Mouse (Mus musculus) kidney, adult 9 months (tissue): ENCODE measurements around the gene Sucnr1.

Experiments used
- DNase-seq: peaks from one replicate; pipeline ENCODE4 v3.0.0; 2022

The Sucnr1 gene

GRCm38 (mm10) chr3:60111889-60112646 lies 30.4 kb downstream of the Sucnr1 start:
- peak; percentile 62 for DNase-seq

DNA sequence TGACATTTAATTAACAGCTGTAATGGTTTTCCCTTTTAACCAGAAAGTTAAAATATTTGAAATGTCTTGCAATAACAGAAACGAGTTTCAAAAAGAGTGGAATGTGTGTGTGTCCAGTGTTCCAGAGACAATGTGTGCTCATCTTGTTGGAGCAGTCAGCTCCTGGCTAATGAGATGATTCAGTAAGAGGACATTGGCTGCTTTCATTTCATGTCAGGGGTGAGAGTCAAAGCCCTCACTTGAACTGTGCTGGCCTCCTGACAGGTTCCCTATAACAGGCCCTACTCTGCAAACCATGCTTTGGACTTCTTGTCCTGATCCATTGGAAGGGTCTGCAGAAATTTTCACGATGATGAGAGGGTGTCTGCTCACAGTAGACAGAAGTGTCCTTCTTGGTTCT lies 32.9 kb downstream of the Sucnr1 start:
- DNase-seq, result no peak

- no peak for DNase-seq
Observed at GRCm38 (mm10) chr3:60121449-60121848, 39.8 kb downstream of the Sucnr1 start.

- DNase-seq, result no peak
Observed at GRCm38 (mm10) chr3:60123859-60124794, 42.5 kb downstream of the Sucnr1 start.

DNA sequence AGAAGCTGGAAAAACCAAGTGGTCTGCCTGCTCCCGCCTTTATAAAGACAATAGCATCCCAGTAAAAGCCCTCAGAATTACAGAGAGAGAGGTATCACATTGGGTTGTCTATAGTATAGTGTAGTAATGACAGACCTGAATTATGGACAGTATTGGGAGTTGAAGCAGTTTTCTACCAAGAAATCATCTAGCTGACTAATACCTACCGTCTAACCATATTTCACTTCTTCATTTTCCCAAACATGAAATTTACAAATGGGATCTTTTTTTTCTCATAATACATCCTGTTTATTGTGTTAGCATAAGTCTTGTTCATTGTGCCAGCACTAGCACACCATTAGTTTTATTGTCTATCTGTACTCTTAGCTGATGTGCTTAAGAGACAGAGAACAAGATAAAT lies 44.9 kb downstream of the Sucnr1 start:
- no peak for DNase-seq

DNA sequence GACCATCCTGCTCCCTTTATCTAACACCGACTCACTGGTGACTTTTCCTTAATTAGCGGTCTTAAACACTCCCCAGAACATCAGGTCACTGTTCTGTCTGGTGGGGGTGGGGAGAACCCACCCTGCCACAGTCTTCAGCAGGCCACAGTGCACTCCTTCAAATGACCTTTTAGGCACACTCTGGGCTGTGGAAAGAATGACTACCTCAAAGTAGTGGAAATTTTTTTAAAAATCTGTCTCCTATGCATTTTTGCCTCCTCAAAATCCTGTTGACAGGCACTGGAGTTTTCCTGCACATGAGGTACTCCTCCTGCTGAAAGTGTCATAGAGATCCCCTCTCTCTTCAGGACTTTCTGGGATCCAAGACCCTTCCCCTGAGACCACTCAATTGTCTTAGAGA lies 46.6 kb downstream of the Sucnr1 start:
- DNase-seq, result no peak

- DNase-seq, result no peak
Observed at GRCm38 (mm10) chr3:60135801-60136200, 54.1 kb downstream of the Sucnr1 start.
